Mouse (Mus musculus) stomach, postnatal 0 days (tissue): ENCODE measurements around the gene Tmem80.

Experiments
- CTCF ChIP-seq: IDR thresholded peaks from 2 replicates; pipeline ENCODE4 v1.5.1; 2016; ENCODE audit warnings: antibody characterized with exemption, low read depth, mild to moderate bottlenecking, moderate library complexity
- EP300 ChIP-seq: optimal IDR thresholded peaks from 2 replicates; pipeline ENCODE3; 2016; ENCODE audit warnings: antibody characterized with exemption

DNA sequence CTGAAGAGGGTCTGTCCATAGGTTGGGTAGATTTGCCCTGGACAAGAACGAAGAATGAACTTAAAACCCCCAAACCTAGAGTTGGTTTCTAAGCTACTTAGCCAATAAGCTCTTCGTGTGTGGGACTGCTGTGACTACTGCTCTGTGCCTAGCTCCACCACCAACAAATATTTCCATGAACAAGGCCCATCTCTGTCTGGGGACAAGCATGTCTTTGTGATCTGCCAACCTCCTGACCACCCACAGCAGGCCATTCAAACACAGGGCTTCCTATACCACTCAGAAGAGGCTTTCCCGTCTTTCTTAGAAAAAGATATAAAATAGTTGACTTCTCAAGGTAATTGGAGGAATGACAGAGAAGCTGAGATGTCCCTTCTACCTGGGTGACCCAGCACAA is 37.5 kb downstream of the Tmem80 start:
- TF ChIP-seq CTCF (no peak), EP300 (no peak)
